Mouse (Mus musculus) ovary, postnatal 36 days (tissue): ENCODE measurements at regions not wholly inside any gene's neighbourhood (a gene's known extent, or its start where the extent isn't known, plus 50 kb on each side); places are given as distances from the start of the nearest gene placed in this dataset.

Experiments
- DNase-seq: peaks from one replicate; pipeline ENCODE4 v3.0.0; 2022; ENCODE audit warnings: low spot score, mixed read lengths

DNA sequence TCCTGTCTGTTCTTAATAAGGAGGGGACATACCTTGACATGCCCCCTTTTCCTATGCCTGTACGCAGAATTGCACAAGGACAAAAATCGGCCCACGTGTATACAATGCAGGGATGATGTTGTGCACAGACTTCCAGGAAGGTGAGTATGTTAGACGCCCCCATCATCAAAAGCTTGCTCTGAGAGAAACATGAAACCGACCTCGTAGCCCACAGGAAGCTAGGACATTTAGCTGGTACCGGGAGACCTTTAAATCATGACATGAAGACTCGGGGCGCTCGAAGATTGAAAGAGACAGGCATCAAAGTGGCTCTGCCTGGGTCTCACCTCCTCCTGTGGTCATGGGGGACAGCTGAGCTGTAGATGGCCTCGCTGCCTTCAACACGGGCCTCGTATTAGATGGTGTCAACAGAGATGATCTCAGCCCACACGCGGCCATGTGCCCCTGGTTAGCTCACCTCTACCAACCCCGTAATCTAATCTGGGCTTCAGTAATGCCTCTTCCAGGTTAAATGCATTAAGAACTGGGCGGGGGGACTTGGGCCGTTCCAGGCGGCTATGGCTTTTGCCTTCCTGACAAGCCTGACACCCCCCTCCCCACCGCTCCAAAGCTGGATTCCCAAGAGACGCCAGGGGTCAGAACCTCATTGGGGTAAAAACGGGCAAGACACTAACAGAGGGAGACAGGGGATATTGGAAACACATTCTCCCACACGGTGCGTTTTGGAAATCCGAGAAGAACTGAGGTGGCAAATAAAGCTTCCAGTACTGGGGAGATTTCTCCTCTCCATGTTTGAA is 520.9 kb upstream of the Tbx3 start:
- DNase-seq, result no peak

GRCm38 (mm10) chr5:119153086-119153485 is 517.4 kb upstream of the Tbx3 start:
- no peak for DNase-seq

DNA sequence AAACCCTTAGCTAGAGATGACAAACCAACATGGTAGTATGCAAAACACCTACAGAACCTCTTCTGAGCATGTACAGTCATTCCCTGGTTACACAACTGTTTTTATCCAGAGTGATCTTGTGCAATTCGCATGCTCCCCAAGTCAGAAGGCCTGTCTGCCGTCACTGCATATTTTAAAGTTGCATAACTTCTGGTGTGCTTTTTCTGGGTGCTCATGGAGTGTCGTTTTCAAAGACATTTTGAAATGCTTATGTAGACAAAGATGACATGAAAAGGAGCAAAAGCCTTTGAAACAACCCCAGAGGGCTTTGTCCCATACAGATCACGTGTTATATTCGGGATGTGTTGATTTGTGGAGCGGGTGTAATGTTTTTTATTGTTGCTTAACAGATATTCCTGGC is 513.8 kb upstream of the Tbx3 start:
- no peak for DNase-seq

DNA sequence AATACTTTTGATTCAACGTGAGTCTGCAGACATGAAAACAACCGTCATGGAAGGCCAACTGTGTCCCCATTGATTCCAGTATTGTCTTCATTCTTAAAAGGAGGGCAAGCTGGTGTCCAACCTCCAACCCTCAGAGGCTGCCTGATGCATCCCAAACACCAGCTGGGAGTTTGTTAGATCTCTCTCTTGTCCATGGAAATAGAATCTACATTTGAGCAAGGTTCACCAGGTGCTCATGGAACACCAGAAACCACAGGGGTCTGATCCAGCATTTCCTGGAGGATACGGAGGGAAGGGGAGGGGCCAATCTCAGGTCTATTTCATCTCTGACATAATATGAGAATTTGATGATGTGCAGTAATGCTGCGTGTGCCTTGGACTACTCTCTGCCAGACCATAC is 512.3 kb upstream of the Tbx3 start:
- DNase-seq, result no peak

GRCm38 (mm10) chr5:119162132-119162675 is 508.3 kb upstream of the Tbx3 start:
- DNase-seq, result no peak

DNA sequence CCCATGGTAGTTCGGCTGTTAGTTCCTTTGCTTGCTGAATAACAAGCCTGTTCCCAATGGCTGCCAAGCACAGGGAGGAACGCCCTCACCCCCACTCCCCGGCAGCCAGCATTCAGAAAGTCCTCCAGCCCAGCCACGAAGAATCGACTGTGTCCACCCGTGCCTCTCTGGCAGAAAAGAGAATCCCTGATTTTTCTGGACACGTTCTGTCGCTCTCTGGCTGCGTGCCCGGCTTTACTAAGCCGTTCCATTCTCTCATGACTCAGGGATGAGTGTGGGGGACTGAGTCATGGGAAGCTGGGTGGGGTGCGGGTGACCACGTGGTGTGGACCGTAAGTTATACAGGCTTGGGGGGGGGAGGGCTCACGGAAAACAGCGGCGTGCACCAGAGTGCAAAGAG is 502.8 kb upstream of the Tbx3 start:
- peak; percentile 47 for DNase-seq

DNA sequence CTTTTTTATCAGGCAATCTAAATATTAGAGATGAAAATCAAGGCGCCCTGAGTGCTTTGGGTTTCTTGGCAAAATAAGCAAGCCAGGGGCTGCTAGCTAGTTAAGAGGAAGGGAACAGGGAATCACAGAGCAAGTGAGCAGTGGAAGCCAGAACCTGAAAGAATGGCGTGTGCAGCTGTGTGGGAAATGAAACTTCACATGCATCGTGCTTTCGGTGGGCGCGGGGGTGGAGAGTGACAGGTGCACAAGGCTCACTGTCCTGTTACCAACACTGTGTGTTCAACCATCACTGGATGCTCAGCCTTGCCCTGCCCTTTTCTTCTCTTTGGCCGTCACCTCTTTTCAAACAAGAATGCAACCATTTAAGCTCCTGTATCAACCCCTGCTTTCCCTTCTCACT is 501.2 kb upstream of the Tbx3 start:
- no peak for DNase-seq

- no peak for DNase-seq
These were observed 498.8 kb upstream of the Tbx3 start for GRCm38 (mm10) chr5:119171626-119172025.

DNA sequence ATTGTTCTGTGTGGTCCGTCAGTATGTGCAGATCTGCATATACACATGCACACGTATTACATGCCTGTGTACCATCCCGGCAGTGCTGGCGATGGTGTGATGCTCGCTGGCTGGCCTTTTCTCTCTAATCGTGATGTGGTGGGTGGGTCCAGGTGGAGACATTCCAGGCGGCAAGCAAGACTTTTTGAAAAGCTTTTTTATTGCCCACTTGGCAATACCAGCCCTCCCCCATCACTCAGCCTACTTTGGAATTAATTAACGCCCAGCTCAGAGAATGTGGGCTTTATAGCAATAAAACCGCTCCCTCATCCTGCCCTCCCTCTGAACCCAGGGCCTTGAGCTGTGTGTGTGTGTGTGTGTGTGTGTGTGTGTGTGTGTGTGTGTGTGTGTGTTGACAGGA is 491.7 kb upstream of the Tbx3 start:
- no peak for DNase-seq

- no peak for DNase-seq
These were observed 486.9 kb upstream of the Tbx3 start for GRCm38 (mm10) chr5:119183545-119184047.

- no peak for DNase-seq
These were observed 483.9 kb upstream of the Tbx3 start for GRCm38 (mm10) chr5:119186611-119187010.

- no peak for DNase-seq
These were observed 482.0 kb upstream of the Tbx3 start for GRCm38 (mm10) chr5:119188476-119188875.

DNA sequence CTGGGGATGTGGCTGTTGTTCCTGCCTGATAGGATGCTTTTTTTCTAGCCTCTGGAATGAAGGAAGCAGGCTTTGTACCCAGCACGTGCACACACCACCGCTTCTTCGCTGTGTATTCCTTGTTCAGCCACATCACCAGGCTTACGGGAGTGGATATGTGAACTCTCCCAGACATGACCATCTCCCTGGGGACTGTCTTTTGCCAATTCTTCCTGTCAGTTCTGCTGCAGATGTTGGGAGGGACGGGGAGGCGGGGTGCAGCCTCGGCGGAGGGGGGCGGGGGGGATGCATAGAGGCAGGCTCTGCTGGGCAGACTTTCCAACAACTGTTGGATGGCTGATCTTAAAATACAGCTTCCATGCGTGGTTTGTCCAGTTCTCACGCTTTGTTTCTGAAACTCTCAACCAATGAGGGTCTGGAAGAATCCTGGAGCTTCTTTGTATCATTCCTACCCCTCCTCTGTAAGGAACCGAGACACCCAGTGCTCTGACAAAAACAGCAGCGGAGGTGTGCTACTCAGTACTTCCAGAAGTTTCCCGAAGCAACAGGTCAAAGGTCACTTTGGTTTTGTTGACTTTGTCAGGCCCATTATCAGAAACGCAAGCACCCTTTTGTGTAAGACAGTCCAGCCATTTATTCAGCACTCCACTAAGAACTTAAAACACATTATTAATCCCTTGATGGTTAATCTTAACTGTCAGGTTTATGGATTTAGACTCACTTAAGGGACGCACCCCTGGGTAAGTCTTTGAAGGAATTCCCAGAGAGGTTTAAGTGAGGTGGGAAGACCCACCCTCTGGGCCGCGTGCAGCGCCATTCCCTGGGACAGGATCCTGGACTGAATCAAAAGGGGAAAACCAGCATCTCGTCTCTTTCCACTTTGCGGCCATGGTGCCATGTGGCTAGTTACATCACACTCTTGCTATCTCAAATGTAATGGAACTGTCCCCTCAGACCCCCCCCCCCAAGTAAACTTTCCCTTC is 476.5 kb upstream of the Tbx3 start:
- no peak for DNase-seq

DNA sequence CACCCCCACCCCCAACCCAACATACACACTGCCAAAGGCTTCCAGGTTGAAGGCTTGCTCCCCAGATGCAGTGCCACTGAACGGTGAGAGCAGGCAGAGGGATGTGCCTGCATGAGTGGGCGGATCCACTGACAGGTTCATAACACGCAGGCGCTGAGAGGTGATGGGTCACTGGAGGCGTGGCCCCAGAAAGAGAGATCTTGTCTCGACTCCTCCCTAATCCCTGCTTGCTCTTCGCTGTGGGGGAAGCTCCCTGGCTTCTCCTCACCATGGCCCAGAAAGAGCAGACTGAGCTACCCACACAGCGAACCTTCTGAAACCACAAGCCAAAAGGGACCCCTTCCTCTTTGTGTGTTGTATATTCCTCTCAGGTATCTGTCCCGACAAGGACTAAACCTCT is 470.6 kb upstream of the Tbx3 start:
- no peak for DNase-seq

DNA sequence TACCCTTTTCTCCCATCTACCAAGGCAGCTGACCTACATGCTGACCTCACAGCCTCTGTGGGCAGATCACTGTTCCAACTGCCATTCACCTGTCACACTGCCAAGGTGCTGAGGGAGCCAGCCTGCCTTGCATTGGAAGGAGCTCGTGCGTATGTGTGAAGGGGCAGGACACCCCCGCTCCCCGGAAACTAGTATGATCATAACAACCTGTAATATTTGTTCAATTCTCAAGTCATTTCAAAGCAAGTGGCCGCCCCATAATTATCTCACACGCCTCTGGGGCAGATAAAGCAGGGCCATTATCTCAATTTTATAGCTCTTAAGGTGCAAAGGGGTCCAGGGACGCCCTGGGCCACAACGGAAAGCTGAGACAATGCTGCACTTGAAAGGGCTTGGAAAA is 469.2 kb upstream of the Tbx3 start:
- DNase-seq, result no peak

DNA sequence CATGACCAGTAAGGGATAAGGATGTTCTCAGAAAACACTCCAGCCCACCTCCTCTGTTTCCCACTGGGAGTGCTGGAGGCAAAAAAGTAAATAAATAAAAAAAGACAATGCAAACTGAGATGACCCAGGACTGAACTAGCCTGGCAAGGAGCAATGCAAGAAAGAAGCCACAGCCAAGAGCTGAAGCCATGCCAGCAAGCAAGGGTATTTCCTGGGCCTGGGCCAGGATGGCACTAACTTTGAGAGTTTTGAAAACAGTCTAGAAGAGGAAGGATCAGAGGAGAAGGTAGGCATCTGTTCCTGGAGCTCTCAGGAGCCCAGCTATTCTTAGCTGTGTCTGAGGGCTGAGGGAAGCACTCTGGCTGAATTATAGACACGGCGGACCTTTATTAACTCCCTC is 465.7 kb upstream of the Tbx3 start:
- peak; percentile 26 for DNase-seq

GRCm38 (mm10) chr5:119208077-119208476 is 462.4 kb upstream of the Tbx3 start:
- DNase-seq, result no peak

DNA sequence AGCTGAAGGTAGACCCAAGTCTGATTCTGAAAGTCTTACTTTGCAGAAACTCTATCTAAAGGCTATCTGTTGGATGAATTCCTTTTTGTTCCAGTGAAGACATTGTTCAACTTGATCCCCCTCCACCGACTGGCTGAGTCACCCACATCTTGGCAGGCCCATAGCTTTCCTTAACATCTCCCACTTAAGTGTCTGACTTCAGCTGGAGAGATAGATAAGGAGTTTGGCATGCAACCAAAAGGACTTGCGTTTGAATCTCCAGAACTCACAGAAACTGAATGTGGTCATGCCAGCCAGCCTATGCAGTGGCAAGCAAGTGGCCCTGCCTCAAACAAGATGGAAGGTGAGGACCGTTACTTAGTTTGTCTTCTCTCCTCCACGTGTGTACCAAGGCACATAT is 457.3 kb upstream of the Tbx3 start:
- no peak for DNase-seq

DNA sequence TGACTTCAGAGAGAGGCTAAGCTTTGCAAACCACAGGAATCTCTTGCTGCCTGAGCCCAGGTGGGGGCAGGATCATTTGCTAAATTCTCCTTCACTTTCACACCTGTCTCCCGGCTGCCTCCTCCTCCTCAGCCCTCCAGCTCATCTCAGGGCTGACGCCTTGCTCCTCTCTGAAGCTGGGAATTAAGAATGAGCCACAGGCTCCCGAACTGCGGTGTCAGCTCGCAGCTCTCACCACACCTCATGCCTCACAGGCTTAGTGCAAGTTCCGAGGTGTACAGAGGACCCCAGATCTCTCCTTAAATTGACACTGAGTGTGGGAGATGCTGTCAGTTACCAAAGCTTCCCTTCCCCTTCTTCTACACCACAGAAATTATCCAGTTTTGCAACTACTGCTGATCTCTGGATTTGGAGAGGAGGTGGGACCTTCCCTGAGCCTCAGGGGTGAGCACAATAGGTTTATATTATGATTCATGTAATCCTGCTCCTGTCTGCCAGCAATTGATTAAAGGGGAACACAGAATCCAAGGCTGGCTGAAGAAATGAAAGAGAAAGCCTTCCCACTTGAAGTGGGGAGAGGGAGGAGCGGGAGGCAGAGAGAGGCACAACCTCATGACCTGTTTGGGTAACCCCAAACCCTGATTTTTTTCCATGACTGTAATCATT is 456.6 kb upstream of the Tbx3 start:
- no peak for DNase-seq

DNA sequence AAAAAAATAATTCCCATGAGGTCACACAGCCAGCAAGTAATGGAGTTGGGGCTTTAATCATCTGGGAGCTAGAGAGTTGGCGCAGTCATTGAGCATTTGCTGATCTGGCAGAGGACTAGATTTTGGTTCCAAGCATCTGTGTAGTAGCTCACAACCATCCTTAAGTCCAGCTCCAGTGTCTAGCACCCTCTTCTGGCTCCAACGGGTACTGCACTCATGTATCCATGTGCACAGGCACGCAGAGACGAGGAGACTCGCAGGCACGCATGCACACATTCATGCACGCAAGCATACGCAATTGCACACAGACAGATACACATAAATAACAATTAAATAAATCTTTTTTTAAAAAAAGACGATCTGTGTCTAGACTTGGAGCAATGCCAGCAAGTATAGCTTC is 455.5 kb upstream of the Tbx3 start:
- no peak for DNase-seq

DNA sequence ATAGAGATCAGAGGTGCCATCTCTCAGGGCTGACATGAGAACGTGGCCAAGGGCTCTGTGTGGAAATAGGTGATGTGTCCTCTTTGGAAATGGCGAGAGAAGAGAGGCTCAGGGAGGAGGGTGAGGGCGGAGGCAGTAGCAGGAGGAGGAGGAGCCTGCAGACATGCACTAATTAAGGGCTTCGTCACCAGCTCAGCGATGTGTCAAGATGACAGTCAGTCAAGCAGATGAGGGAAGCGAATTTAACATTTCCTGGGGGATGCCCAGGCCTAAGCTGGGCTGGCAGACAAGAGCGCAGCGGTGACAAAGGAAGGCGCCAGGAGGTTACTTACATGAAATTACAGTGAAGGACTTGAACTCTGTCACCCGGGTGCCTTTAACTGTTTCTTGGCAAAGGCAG is 455.1 kb upstream of the Tbx3 start:
- no peak for DNase-seq

DNA sequence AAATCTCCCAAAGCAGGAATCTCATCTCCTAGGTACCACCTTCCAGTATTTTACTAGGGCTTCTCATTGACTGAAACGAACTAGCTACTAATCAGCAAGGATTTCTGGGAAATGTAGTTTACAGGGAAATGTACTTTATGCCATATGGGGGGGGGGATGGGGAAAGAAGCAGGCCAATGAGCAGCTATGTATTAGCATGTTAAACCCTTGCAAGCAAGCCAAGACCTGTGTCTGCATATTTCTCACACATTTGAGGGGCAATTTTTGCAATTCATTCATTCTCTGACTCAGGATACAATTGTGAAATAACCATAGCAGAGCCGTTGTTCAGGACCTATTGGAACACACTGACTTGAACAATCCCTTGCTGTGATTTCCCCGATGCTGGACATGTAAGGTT is 454.3 kb upstream of the Tbx3 start:
- DNase-seq, result no peak
